In the genomic region with DNA sequence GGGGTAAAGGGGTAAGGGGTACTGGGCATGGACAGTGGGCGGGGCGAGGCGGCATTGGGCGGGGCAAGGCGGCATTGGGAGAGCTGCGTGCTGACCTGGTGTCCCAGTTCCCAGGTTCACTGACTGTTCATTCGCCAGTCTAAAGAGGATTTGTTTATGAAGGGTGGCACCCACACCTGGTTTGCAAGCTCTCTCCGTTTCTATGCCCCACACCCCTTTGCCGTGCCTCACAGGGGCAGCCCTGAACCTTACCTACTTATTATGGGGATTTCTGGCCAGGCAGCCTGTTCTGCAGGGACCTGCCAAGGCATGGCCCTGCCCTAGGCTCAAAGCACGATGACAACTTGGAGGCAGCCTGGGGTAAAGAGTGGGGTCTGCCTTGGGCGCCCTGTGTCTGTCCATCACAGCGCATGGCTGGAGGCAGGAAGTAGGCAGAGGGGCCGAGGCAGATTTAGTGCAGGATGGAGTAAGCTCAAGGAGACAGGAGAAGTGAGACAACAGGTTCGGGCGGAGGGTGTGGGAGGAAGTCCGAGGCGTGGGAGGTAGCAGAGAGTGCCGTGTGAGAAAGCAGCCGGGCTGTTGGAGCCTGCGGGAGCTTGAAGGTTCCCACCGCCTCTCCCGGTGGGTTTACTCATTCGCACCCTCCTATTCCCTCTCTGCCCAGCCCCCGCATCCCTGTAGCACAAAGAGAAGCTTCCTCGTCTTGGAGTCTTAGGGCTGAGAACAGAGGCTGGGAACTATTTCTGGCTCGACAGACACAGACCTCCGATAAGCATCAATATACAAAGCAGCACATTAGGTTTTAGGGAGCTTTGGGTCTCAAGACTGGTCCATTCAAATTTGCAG, we compare ENCODE assay signal across 8 mouse cellular contexts. TPM values are rescaled to one million over a fixed set of nuclear protein-coding genes. Genes with fewer than 3 reads are reported as not detected.
DNase-seq lines count a peak whose midpoint lies in the region; ATAC-seq and TF ChIP-seq lines count a peak whose summit lies in the region.

No protein-coding gene starts in this region.

- peak overlapping the region; percentile 44 for H3K4me2 ChIP-seq in forebrain, embryonic 11.5 days (ENCODE audit: low read depth, low read length, severe bottlenecking)
- peak overlapping the region; percentile 40 for H3K4me2 ChIP-seq in hindbrain, embryonic 14.5 days (replicated peaks)
- H3K4me2 ChIP-seq in liver, embryonic 14.5 days (ENCODE audit: low read depth), result peak overlapping the region; percentile 44

- peak overlapping the region; percentile 5; the same call in 1 of the 2 replicates for H3K4me3 ChIP-seq in forebrain, embryonic 11.5 days (ENCODE audit: low read depth, low read length)
- no peak overlapping the region for H3K4me3 ChIP-seq in hindbrain, embryonic 14.5 days (replicated peaks; ENCODE audit: low read length)
- no peak overlapping the region for H3K4me3 ChIP-seq in liver, embryonic 14.5 days (ENCODE audit: insufficient read depth in 1 of 2, low read depth in 2 of 2, low read length in 2 of 2)

- DNase-seq in layer of hippocampus, adult 9-11 months, result peak; percentile 28
- DNase-seq in layer of hippocampus, adult 11-12 months (ENCODE audit: low spot score), result no peak
- DNase-seq in forebrain, embryonic 11.5 days (ENCODE audit: low spot score), result no peak
- no peak for DNase-seq in hindbrain, embryonic 14.5 days (ENCODE audit: low spot score)
- DNase-seq in liver, embryonic 14.5 days (ENCODE audit: low read depth in 3 of 3, low spot score in 3 of 3), result no peak
- DNase-seq in neural tube, embryonic 10.5 days (ENCODE audit: extremely low spot score, low spot score), result peak; percentile 45
- DNase-seq in urinary bladder, adult 2 months (ENCODE audit: low spot score), result peak; percentile 66
- no peak for DNase-seq in spleen, postnatal 14 days (ENCODE audit: low spot score in 2 of 2)

- TF ChIP-seq EP300 in liver, embryonic 14.5 days (IDR thresholded peaks at IDR 0.05; ENCODE audit: low read depth), result no peak

- no peak for TF ChIP-seq CTCF in liver, embryonic 14.5 days (IDR thresholded peaks at IDR 0.05; ENCODE audit: low read depth)

- no peaks in the 10 kb centered on the region for H3K9me3 ChIP-seq in forebrain, embryonic 11.5 days (ENCODE audit: control insufficient read depth, low read length)
- no peaks in the 10 kb centered on the region for H3K9me3 ChIP-seq in hindbrain, embryonic 14.5 days (ENCODE audit: control insufficient read depth, low read length)
- no peaks in the 10 kb centered on the region for H3K9me3 ChIP-seq in liver, embryonic 14.5 days (ENCODE audit: control insufficient read depth, low read length)

- peaks cover 3% of the 10 kb centered on the region; the same call in 1 of the 2 replicates for H3K4me1 ChIP-seq in forebrain, embryonic 11.5 days (replicated peaks; ENCODE audit: control insufficient read depth, insufficient read depth, low read length)
- peaks cover 6% of the 10 kb centered on the region; the same call in 1 of the 2 replicates for H3K4me1 ChIP-seq in hindbrain, embryonic 14.5 days (replicated peaks; ENCODE audit: control insufficient read depth, insufficient read depth, low read length)
- H3K4me1 ChIP-seq in liver, embryonic 14.5 days (replicated peaks; ENCODE audit: control insufficient read depth in 2 of 2, insufficient read depth in 2 of 2, low read length in 1 of 2), result peaks cover 5 to 10% of the 10 kb centered on the region in 2 experiments; a peak in 3 of 4 replicates

- 0 out of 2 replicates have a peak, but pooled peaks cover 3% of the 10 kb centered on the region for H3K27me3 ChIP-seq in forebrain, embryonic 11.5 days (ENCODE audit: control insufficient read depth, insufficient read depth, low read length)
- H3K27me3 ChIP-seq in hindbrain, embryonic 14.5 days (ENCODE audit: control insufficient read depth, insufficient read depth, low read length), result 0 out of 2 replicates have a peak, but pooled peaks cover 17% of the 10 kb centered on the region
- peaks cover 8% of the 10 kb centered on the region; the same call in 1 of the 2 replicates for H3K27me3 ChIP-seq in liver, embryonic 14.5 days (ENCODE audit: control insufficient read depth, insufficient read depth, low read length)

- H3K36me3 ChIP-seq in forebrain, embryonic 11.5 days (ENCODE audit: control insufficient read depth, insufficient read depth, low read length), result no peaks in the 10 kb centered on the region
- H3K36me3 ChIP-seq in hindbrain, embryonic 14.5 days (replicated peaks; ENCODE audit: control insufficient read depth, insufficient read depth), result no peaks in the 10 kb centered on the region
- no peaks in the 10 kb centered on the region for H3K36me3 ChIP-seq in liver, embryonic 14.5 days (replicated peaks; ENCODE audit: control insufficient read depth, insufficient read depth, low read depth)

- 18% methylated on average over 25 of the region's 27 CpGs for WGBS in forebrain, embryonic 11.5 days
- 19% methylated on average over 27 of the region's 27 CpGs for WGBS in hindbrain, embryonic 14.5 days
- 8% methylated on average over 27 of the region's 27 CpGs for WGBS in liver, embryonic 14.5 days (ENCODE audit: insufficient replicate concordance)

- no peak overlapping the region for H3K27ac ChIP-seq in forebrain, embryonic 11.5 days (ENCODE audit: low read depth, low read length)
- H3K27ac ChIP-seq in hindbrain, embryonic 14.5 days, result no peak overlapping the region
- no peak overlapping the region for H3K27ac ChIP-seq in liver, embryonic 14.5 days

- no peak; the same call in 1 of the 2 replicates for ATAC-seq in forebrain, embryonic 11.5 days (replicated peaks; ENCODE audit: low FRiP score)
- 0 out of 2 replicates have a peak, but pooled peaks have one; percentile 23 for ATAC-seq in hindbrain, embryonic 14.5 days (ENCODE audit: low FRiP score)
- ATAC-seq in liver, embryonic 14.5 days (ENCODE audit: insufficient read depth), result no peak

- 0 out of 2 replicates have a peak overlapping the region, but pooled peaks have one; percentile 30 for H3K9ac ChIP-seq in forebrain, embryonic 11.5 days (ENCODE audit: low read length)
- H3K9ac ChIP-seq in hindbrain, embryonic 14.5 days, result no peak overlapping the region
- H3K9ac ChIP-seq in liver, embryonic 14.5 days (replicated peaks), result no peak overlapping the region

RNA-seq across cellular contexts. Expression of a gene that starts 14.4 kb away (rescaled TPM):
- polyA plus RNA-seq in forebrain, embryonic 11.5 days (2014; fragmentation: Nextera tagmentation; extraction: Ambion mirVana), result 0.65 and 1.1 TPM in 2 replicates
- 0.47 and 1.7 TPM in 2 replicates for polyA plus RNA-seq in hindbrain, embryonic 14.5 days (2014; fragmentation: Nextera tagmentation; extraction: Ambion mirVana)
- polyA plus RNA-seq in liver, embryonic 14.5 days (2012; rRNA removed), result 0.95 and 1.3 TPM in 2 replicates
- polyA plus RNA-seq in liver, embryonic 14.5 days (2014; fragmentation: Nextera tagmentation; extraction: Ambion mirVana), result 1.5 and 1.7 TPM in 2 replicates
- 1.1 and 1.2 TPM in 2 replicates for polyA plus RNA-seq in urinary bladder, adult 2 months (2012; rRNA removed)

RNA-seq across cellular contexts. Expression of a gene that starts 24.8 kb away (rescaled TPM):
- polyA plus RNA-seq in forebrain, embryonic 11.5 days (2014; fragmentation: Nextera tagmentation; extraction: Ambion mirVana), result 0.47 and 0.65 TPM in 2 replicates
- 0.23 and 0.51 TPM in 2 replicates for polyA plus RNA-seq in hindbrain, embryonic 14.5 days (2014; fragmentation: Nextera tagmentation; extraction: Ambion mirVana)
- 0.12 and 0.30 TPM in 2 replicates for polyA plus RNA-seq in liver, embryonic 14.5 days (2012; rRNA removed)
- 0.13 and 0.14 TPM in 2 replicates for polyA plus RNA-seq in liver, embryonic 14.5 days (2014; fragmentation: Nextera tagmentation; extraction: Ambion mirVana)
- polyA plus RNA-seq in urinary bladder, adult 2 months (2012; rRNA removed), result 43.4 and 46.3 TPM in 2 replicates

RNA-seq across cellular contexts. Expression of a gene that starts 27.7 kb away (rescaled TPM):
- polyA plus RNA-seq in forebrain, embryonic 11.5 days (2014; fragmentation: Nextera tagmentation; extraction: Ambion mirVana), result 21.5 and 24.2 TPM in 2 replicates
- polyA plus RNA-seq in hindbrain, embryonic 14.5 days (2014; fragmentation: Nextera tagmentation; extraction: Ambion mirVana), result 38.5 and 38.7 TPM in 2 replicates
- 3.2 TPM in 2 replicates for polyA plus RNA-seq in liver, embryonic 14.5 days (2012; rRNA removed)
- 4.5 and 5.2 TPM in 2 replicates for polyA plus RNA-seq in liver, embryonic 14.5 days (2014; fragmentation: Nextera tagmentation; extraction: Ambion mirVana)
- polyA plus RNA-seq in urinary bladder, adult 2 months (2012; rRNA removed), result 124 and 138 TPM in 2 replicates

RNA-seq across cellular contexts. Expression of a gene that starts 42.6 kb away (rescaled TPM):
- polyA plus RNA-seq in forebrain, embryonic 11.5 days (2014; fragmentation: Nextera tagmentation; extraction: Ambion mirVana), result 0.25 TPM in 1 of 2 replicates, not detected in the other
- polyA plus RNA-seq in hindbrain, embryonic 14.5 days (2014; fragmentation: Nextera tagmentation; extraction: Ambion mirVana), result 0.39 and 0.70 TPM in 2 replicates
- polyA plus RNA-seq in liver, embryonic 14.5 days (2012; rRNA removed), result 0.16 and 0.68 TPM in 2 replicates
- polyA plus RNA-seq in liver, embryonic 14.5 days (2014; fragmentation: Nextera tagmentation; extraction: Ambion mirVana), result 0.19 and 0.39 TPM in 2 replicates
- polyA plus RNA-seq in urinary bladder, adult 2 months (2012; rRNA removed), result 274 and 426 TPM in 2 replicates

Comparison
In these comparisons a context has a peak if more than half of its experiments do, and no peak if none do; other contexts are left out.
1. DNase-seq: peak in layer of hippocampus, adult 9-11 months (single experiment), neural tube, embryonic 10.5 days (single experiment) and urinary bladder, adult 2 months (single experiment); none in layer of hippocampus, adult 11-12 months (single experiment), forebrain, embryonic 11.5 days (single experiment), hindbrain, embryonic 14.5 days (single experiment), liver, embryonic 14.5 days (0 of 3) and spleen, postnatal 14 days (0 of 2).
2. RNA of a gene that starts 24.8 kb away (polyA plus RNA-seq): 43.4 to 46.3 TPM in urinary bladder, adult 2 months; 0.47 to 0.65 TPM in forebrain, embryonic 11.5 days, 0.23 to 0.51 TPM in hindbrain, embryonic 14.5 days and 0.12 to 0.30 TPM in liver, embryonic 14.5 days; every median in the first group is over 10 times any median in the second.
3. Peak in every context shown above with its lines, with median percentiles within 50 percentile points of each other: H3K4me2 ChIP-seq.